Mouse (Mus musculus): Measurements from ENCODE around the gene Sult2b1. TPM values are rescaled to one million over a fixed set of nuclear protein-coding genes. Genes with fewer than 3 reads are reported as not detected.

Sult2b1 gene
- total RNA-seq, 2 experiments from 2014 or later: 6.3 to 7.0 TPM

- DNase-seq: no peak
Observed at GRCm38 (mm10) chr7:45693921-45694591, 90.4 kb downstream of the Sult2b1 start, which contains the start of gene Sec1. TSS of gene Sec1 (minus strand) at chr7:45694402.

- no peak for DNase-seq
Observed at GRCm38 (mm10) chr7:45692364-45692763, 92.1 kb downstream of the Sult2b1 start.

- no peak for DNase-seq
Observed at GRCm38 (mm10) chr7:45689800-45690199, 94.7 kb downstream of the Sult2b1 start.

GRCm38 (mm10) chr7:45689099-45689498, 95.4 kb downstream of the Sult2b1 start:
- no peak for DNase-seq

GRCm38 (mm10) chr7:45686841-45687240, 97.6 kb downstream of the Sult2b1 start:
- no peak for DNase-seq

- DNase-seq: no peak
Observed at GRCm38 (mm10) chr7:45685811-45686210, 98.7 kb downstream of the Sult2b1 start.

GRCm38 (mm10) chr7:45683396-45684050, 100.9 kb downstream of the Sult2b1 start, which contains the start of gene Ntn5:
TSS of gene Ntn5 (plus strand) at chr7:45684022.
- DNase-seq: no peak

- peak; percentile 80 to 84 for DNase-seq
Observed at GRCm38 (mm10) chr7:45682144-45683126, 102.0 kb downstream of the Sult2b1 start.

GRCm38 (mm10) chr7:45681046-45681736, 103.3 kb downstream of the Sult2b1 start:
- no peak for DNase-seq

Other genes with a start within 250 kb of the Sult2b1 start
- gene Hsd17b14, start 229.8 kb downstream of the Sult2b1 start, total RNA-seq (2021): under 1 TPM in 1 of 2 experiments, not detected in 1; 0.28 TPM
- gene Bcat2, start 214.5 kb downstream of the Sult2b1 start, total RNA-seq (2021): 10 to 100 TPM; 23.5 to 29.9 TPM
- gene Fgf21, start 169.2 kb downstream of the Sult2b1 start, total RNA-seq (2021): not detected
- not detected for gene Fut1, start 167.4 kb downstream of the Sult2b1 start, total RNA-seq (2021)
- not detected for gene Izumo1, start 162.9 kb downstream of the Sult2b1 start, total RNA-seq (2021)
- gene Rasip1, start 157.2 kb downstream of the Sult2b1 start, total RNA-seq (2021): 1 to 10 TPM; 6.1 to 6.6 TPM
- gene Mamstr, start 144.7 kb downstream of the Sult2b1 start, total RNA-seq (2021): 1 to 10 TPM; 2.3 to 2.8 TPM
- under 1 TPM in 1 of 2 experiments, not detected in 1; 0.18 TPM for gene Fut2, start 118.3 kb downstream of the Sult2b1 start, total RNA-seq (2021)
- 1 to 10 TPM; 5.5 to 6.0 TPM for gene Ntn5, start 100.6 kb downstream of the Sult2b1 start, total RNA-seq (2021)
- gene Sec1, start 90.3 kb downstream of the Sult2b1 start, total RNA-seq (2021): 1 to 10 TPM; 2.0 to 2.7 TPM
- 100 to 1,000 TPM; 191 to 217 TPM for gene Car11, start 84.8 kb downstream of the Sult2b1 start, total RNA-seq (2021)
- gene Dbp, start 79.6 kb downstream of the Sult2b1 start, total RNA-seq (2021): 10 to 100 TPM; 49.8 to 51.5 TPM
- gene Rpl18, start 69.2 kb downstream of the Sult2b1 start, total RNA-seq (2021): 100 to 1,000 TPM; 372 to 375 TPM
- gene Sphk2, start 66.7 kb downstream of the Sult2b1 start, total RNA-seq (2021): 10 to 100 TPM; 36.6 to 37.2 TPM
- under 1 TPM; 0.12 to 0.13 TPM for gene Fam83e, start 63.5 kb downstream of the Sult2b1 start, total RNA-seq (2021)
- gene Spaca4, start 58.9 kb downstream of the Sult2b1 start, total RNA-seq (2021): not detected
- 100 to 1,000 TPM; 285 to 298 TPM for gene Lmtk3, start 931 bp downstream of the Sult2b1 start, total RNA-seq (2021)
- gene Cyth2, start 29.9 kb upstream of the Sult2b1 start, total RNA-seq (2021): 100 to 1,000 TPM; 138 to 150 TPM
- 1 to 10 TPM; 1.6 to 2.4 TPM for gene Kcnj14, start 40.1 kb upstream of the Sult2b1 start, total RNA-seq (2021)
- 10 to 100 TPM; 19.9 to 22.6 TPM for gene Grwd1, start 46.3 kb upstream of the Sult2b1 start, total RNA-seq (2021)
- gene Kdelr1, start 88.1 kb upstream of the Sult2b1 start, total RNA-seq (2021): 10 to 100 TPM; 72.4 to 74.2 TPM
- 10 to 100 TPM; 10.9 to 11.4 TPM for gene Grin2d, start 93.7 kb upstream of the Sult2b1 start, total RNA-seq (2021)
- not detected for gene Syngr4, start 112.0 kb upstream of the Sult2b1 start, total RNA-seq (2021)
- 10 to 100 TPM; 20.8 to 25.9 TPM for gene Tmem143, start 112.3 kb upstream of the Sult2b1 start, total RNA-seq (2021)
- gene Emp3, start 136.7 kb upstream of the Sult2b1 start, total RNA-seq (2021): 1 to 10 TPM; 1.9 to 4.4 TPM
- 1 to 10 TPM; 3.0 TPM for gene Ccdc114, start 139.4 kb upstream of the Sult2b1 start, total RNA-seq (2021)
- gene Abcc6, start 245.6 kb upstream of the Sult2b1 start, total RNA-seq (2021): 1 to 10 TPM; 1.4 to 2.6 TPM
- 100 to 1,000 TPM; 102 to 104 TPM for gene Nomo1, start 249.0 kb upstream of the Sult2b1 start, total RNA-seq (2021)

Data from layer of hippocampus, postnatal 36 days (tissue).